Mouse (Mus musculus): ENCODE results near the gene Aoah. TPM values are rescaled to one million over a fixed set of nuclear protein-coding genes. Genes with fewer than 3 reads are reported as not detected.

Aoah gene
- polyA plus RNA-seq, 2 experiments, result 1.3 to 1.6 TPM

GRCm38 (mm10) chr13:20901634-20902135 lies 107.8 kb downstream of the Aoah start:
- Histone ChIP-seq H3K36me3 (replicated peaks; ENCODE audit: control insufficient read depth, insufficient read depth, low read depth) (no peaks in the 10 kb centered on the region), H3K9ac (replicated peaks) (no peak overlapping the region), H3K4me2 (ENCODE audit: low read depth) (no peak overlapping the region), H3K9me3 (ENCODE audit: control insufficient read depth, low read length) (no peaks in the 10 kb centered on the region), H3K27me3 (ENCODE audit: control insufficient read depth, insufficient read depth, low read length) (no peaks in the 10 kb centered on the region), H3K27ac (no peak overlapping the region), H3K4me3 (ENCODE audit: insufficient read depth in 1 of 2, low read depth in 2 of 2, low read length in 2 of 2) (no peak overlapping the region), H3K4me1 (replicated peaks; ENCODE audit: control insufficient read depth in 2 of 2, insufficient read depth in 2 of 2, low read length in 1 of 2) (no peaks in the 10 kb centered on the region)
- ATAC-seq (ENCODE audit: insufficient read depth), result no peak
- no peak for TF ChIP-seq EP300 (IDR thresholded peaks at IDR 0.05; ENCODE audit: low read depth)
- TF ChIP-seq CTCF (IDR thresholded peaks at IDR 0.05; ENCODE audit: low read depth), result no peak
- DNase-seq (ENCODE audit: low read depth in 3 of 3, low spot score in 3 of 3), result no peak
- WGBS (ENCODE audit: insufficient replicate concordance), result 41% methylated on average over 3 of the region's 3 CpGs

GRCm38 (mm10) chr13:20904118-20904517 lies 110.2 kb downstream of the Aoah start:
- H3K36me3 ChIP-seq (replicated peaks; ENCODE audit: control insufficient read depth, insufficient read depth, low read depth), result no peaks in the 10 kb centered on the region
- WGBS (ENCODE audit: insufficient replicate concordance), result 54% methylated on average over 4 of the region's 4 CpGs
- no peak overlapping the region for H3K4me2 ChIP-seq (ENCODE audit: low read depth)
- DNase-seq (ENCODE audit: low read depth in 3 of 3, low spot score in 3 of 3), result no peak
- TF ChIP-seq EP300 (IDR thresholded peaks at IDR 0.05; ENCODE audit: low read depth) (no peak), CTCF (IDR thresholded peaks at IDR 0.05; ENCODE audit: low read depth) (no peak)
- H3K27ac ChIP-seq, result no peak overlapping the region
- no peak overlapping the region for H3K9ac ChIP-seq (replicated peaks)
- H3K27me3 ChIP-seq (ENCODE audit: control insufficient read depth, insufficient read depth, low read length), result no peaks in the 10 kb centered on the region
- no peak for ATAC-seq (ENCODE audit: insufficient read depth)
- H3K4me1 ChIP-seq (replicated peaks; ENCODE audit: control insufficient read depth in 2 of 2, insufficient read depth in 2 of 2, low read length in 1 of 2), result no peaks in the 10 kb centered on the region
- H3K4me3 ChIP-seq (ENCODE audit: insufficient read depth in 1 of 2, low read depth in 2 of 2, low read length in 2 of 2), result no peak overlapping the region
- H3K9me3 ChIP-seq (ENCODE audit: control insufficient read depth, low read length), result no peaks in the 10 kb centered on the region

GRCm38 (mm10) chr13:20905195-20905594 lies 111.3 kb downstream of the Aoah start:
- Histone ChIP-seq H3K27me3 (ENCODE audit: control insufficient read depth, insufficient read depth, low read length) (no peaks in the 10 kb centered on the region), H3K9ac (replicated peaks) (no peak overlapping the region), H3K27ac (no peak overlapping the region), H3K36me3 (replicated peaks; ENCODE audit: control insufficient read depth, insufficient read depth, low read depth) (no peaks in the 10 kb centered on the region), H3K4me3 (ENCODE audit: insufficient read depth in 1 of 2, low read depth in 2 of 2, low read length in 2 of 2) (no peak overlapping the region), H3K4me1 (replicated peaks; ENCODE audit: control insufficient read depth in 2 of 2, insufficient read depth in 2 of 2, low read length in 1 of 2) (no peaks in the 10 kb centered on the region), H3K9me3 (ENCODE audit: control insufficient read depth, low read length) (no peaks in the 10 kb centered on the region), H3K4me2 (ENCODE audit: low read depth) (no peak overlapping the region)
- WGBS (ENCODE audit: insufficient replicate concordance), result 34% methylated on average over 2 of the region's 2 CpGs
- no peak for DNase-seq (ENCODE audit: low read depth in 3 of 3, low spot score in 3 of 3)
- no peak for ATAC-seq (ENCODE audit: insufficient read depth)
- TF ChIP-seq EP300 (IDR thresholded peaks at IDR 0.05; ENCODE audit: low read depth), result no peak
- TF ChIP-seq CTCF (IDR thresholded peaks at IDR 0.05; ENCODE audit: low read depth), result no peak

- Histone ChIP-seq H3K4me2 (ENCODE audit: low read depth) (no peak overlapping the region), H3K4me3 (ENCODE audit: insufficient read depth in 1 of 2, low read depth in 2 of 2, low read length in 2 of 2) (no peak overlapping the region), H3K9me3 (ENCODE audit: control insufficient read depth, low read length) (no peaks in the 10 kb centered on the region), H3K9ac (replicated peaks) (no peak overlapping the region), H3K36me3 (replicated peaks; ENCODE audit: control insufficient read depth, insufficient read depth, low read depth) (no peaks in the 10 kb centered on the region), H3K27ac (no peak overlapping the region), H3K4me1 (replicated peaks; ENCODE audit: control insufficient read depth in 2 of 2, insufficient read depth in 2 of 2, low read length in 1 of 2) (no peaks in the 10 kb centered on the region), H3K27me3 (ENCODE audit: control insufficient read depth, insufficient read depth, low read length) (no peaks in the 10 kb centered on the region)
- ATAC-seq (ENCODE audit: insufficient read depth), result no peak
- TF ChIP-seq EP300 (IDR thresholded peaks at IDR 0.05; ENCODE audit: low read depth) (no peak), CTCF (IDR thresholded peaks at IDR 0.05; ENCODE audit: low read depth) (no peak)
- DNase-seq (ENCODE audit: low read depth in 3 of 3, low spot score in 3 of 3), result no peak
- WGBS (ENCODE audit: insufficient replicate concordance), result 60% methylated on average over 10 of the region's 10 CpGs
Observed at GRCm38 (mm10) chr13:20916698-20917511, 123.0 kb downstream of the Aoah start.

- Histone ChIP-seq H3K9ac (replicated peaks) (no peak overlapping the region), H3K27me3 (ENCODE audit: control insufficient read depth, insufficient read depth, low read length) (no peaks in the 10 kb centered on the region), H3K9me3 (ENCODE audit: control insufficient read depth, low read length) (no peaks in the 10 kb centered on the region), H3K4me1 (replicated peaks; ENCODE audit: control insufficient read depth in 2 of 2, insufficient read depth in 2 of 2, low read length in 1 of 2) (no peaks in the 10 kb centered on the region), H3K27ac (no peak overlapping the region), H3K4me2 (ENCODE audit: low read depth) (no peak overlapping the region), H3K4me3 (ENCODE audit: insufficient read depth in 1 of 2, low read depth in 2 of 2, low read length in 2 of 2) (no peak overlapping the region), H3K36me3 (replicated peaks; ENCODE audit: control insufficient read depth, insufficient read depth, low read depth) (no peaks in the 10 kb centered on the region)
- ATAC-seq (ENCODE audit: insufficient read depth), result no peak
- DNase-seq (ENCODE audit: low read depth in 3 of 3, low spot score in 3 of 3), result no peak
- no peak for TF ChIP-seq EP300 (IDR thresholded peaks at IDR 0.05; ENCODE audit: low read depth)
- TF ChIP-seq CTCF (IDR thresholded peaks at IDR 0.05; ENCODE audit: low read depth), result no peak
- WGBS (ENCODE audit: insufficient replicate concordance), result 64% methylated on average over 3 of the region's 3 CpGs
Observed at GRCm38 (mm10) chr13:20920401-20920800, 126.5 kb downstream of the Aoah start.
